9 mouse cellular contexts compared by ENCODE assay signal in the genomic region with DNA sequence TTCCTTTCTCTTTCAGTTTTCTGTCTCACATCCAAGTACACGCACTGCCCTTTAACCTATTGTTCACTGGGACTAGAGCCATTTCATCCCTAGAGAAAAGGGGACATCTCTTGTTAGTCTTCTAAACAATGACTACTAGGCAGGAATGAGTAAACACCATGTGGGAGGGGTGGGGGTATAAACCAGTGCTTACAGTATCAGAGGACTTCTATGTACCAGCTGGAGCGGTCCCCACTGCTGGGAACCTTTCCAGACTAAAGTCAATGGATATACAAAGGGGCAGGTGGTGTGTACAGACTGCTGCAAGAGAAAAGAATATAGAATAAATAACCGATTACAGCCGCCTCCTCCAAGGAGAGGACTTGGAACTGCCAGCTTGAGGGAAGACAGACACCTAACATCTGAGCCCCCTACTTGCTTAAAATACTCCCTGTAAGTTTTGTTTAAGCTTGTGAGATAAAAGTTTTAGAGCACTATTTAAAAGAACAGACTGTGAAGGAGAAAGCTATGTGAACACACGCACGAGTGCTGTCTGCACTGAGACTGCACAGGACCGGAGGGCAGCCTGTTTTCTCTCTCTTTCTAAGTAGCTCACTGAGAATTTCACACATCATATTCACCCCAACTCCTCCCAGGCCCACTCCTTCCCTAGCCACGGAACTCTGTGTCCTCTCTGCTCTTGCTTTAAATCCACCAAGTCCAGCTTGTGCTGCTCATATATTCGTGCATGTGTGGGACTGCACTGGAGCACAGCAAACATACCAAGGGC. TPM values are rescaled to one million over a fixed set of nuclear protein-coding genes. Genes with fewer than 3 reads are reported as not detected.
DNase-seq lines count a peak whose midpoint lies in the region; ATAC-seq lines count a peak whose summit lies in the region.
"Had no signal": no experiment of that assay in that cellular context is flagged by ENCODE, and none has a peak within 500 bp of the region (broad histone marks: within the 10 kb centered on the region; RNA-seq: fewer than 3 reads in every experiment).

No protein-coding gene starts in this region.

- peaks cover 5% of the 10 kb centered on the region; the same call in 1 of the 2 replicates for H3K4me1 ChIP-seq in heart, embryonic 11.5 days (ENCODE audit: control insufficient read depth, insufficient read depth, low read length)
- H3K4me1 ChIP-seq in midbrain, embryonic 11.5 days (ENCODE audit: control insufficient read depth, insufficient read depth, low read length): peaks cover 12% of the 10 kb centered on the region
- H3K4me1 ChIP-seq in midbrain, embryonic 10.5 days: peaks cover 25% of the 10 kb centered on the region
- H3K4me1 ChIP-seq in lung, embryonic 16.5 days (replicated peaks; ENCODE audit: control insufficient read depth, insufficient read depth, low read length): peaks cover 20% of the 10 kb centered on the region

- peak; percentile 96 for DNase-seq in heart, adult 11 months
- no peak for DNase-seq in midbrain, embryonic 11.5 days (ENCODE audit: low spot score, missing footprints)
- DNase-seq in midbrain, embryonic 10.5 days (ENCODE audit: low spot score): no peak
- DNase-seq in urinary bladder, adult 18-20 months (ENCODE audit: low spot score in 2 of 2): no peak
- DNase-seq in c-Kit-positive CD71-positive TER-119-positive erythroid progenitor cells, embryonic 14.5 days (ENCODE audit: low spot score): no peak
- no peak for DNase-seq in adrenal gland, adult 8-10 months

- H3K9me3 ChIP-seq in heart, embryonic 11.5 days (replicated peaks; ENCODE audit: control insufficient read depth, low read length): no peaks in the 10 kb centered on the region
- H3K9me3 ChIP-seq in midbrain, embryonic 11.5 days (ENCODE audit: control insufficient read depth, low read length): no peaks in the 10 kb centered on the region
- no peaks in the 10 kb centered on the region for H3K9me3 ChIP-seq in midbrain, embryonic 10.5 days (replicated peaks)
- H3K9me3 ChIP-seq in lung, embryonic 16.5 days (ENCODE audit: control insufficient read depth, low read length): no peaks in the 10 kb centered on the region
- H3K9me3 ChIP-seq: limb, embryonic 13.5 days had no signal

- H3K36me3 ChIP-seq in heart, embryonic 11.5 days (ENCODE audit: control insufficient read depth, insufficient read depth, low read length): no peaks in the 10 kb centered on the region
- H3K36me3 ChIP-seq in midbrain, embryonic 11.5 days (ENCODE audit: control insufficient read depth, insufficient read depth, low read length): no peaks in the 10 kb centered on the region
- no peaks in the 10 kb centered on the region for H3K36me3 ChIP-seq in midbrain, embryonic 10.5 days
- H3K36me3 ChIP-seq in lung, embryonic 16.5 days (ENCODE audit: control insufficient read depth, insufficient read depth, low read length): no peaks in the 10 kb centered on the region
- H3K36me3 ChIP-seq: limb, embryonic 13.5 days had no signal

- no peak overlapping the region for H3K27ac ChIP-seq in heart, embryonic 11.5 days (ENCODE audit: low read depth, low read length)
- H3K27ac ChIP-seq in midbrain, embryonic 11.5 days (ENCODE audit: low read depth, low read length): peak overlapping the region; percentile 36; the same call in 1 of the 2 replicates
- H3K27ac ChIP-seq in midbrain, embryonic 10.5 days (replicated peaks): no peak overlapping the region
- H3K27ac ChIP-seq in lung, embryonic 16.5 days (ENCODE audit: low read length): peak overlapping the region; percentile 76
- H3K27ac ChIP-seq: limb, embryonic 13.5 days had no signal

- whole genome bisulfite sequencing in heart, embryonic 11.5 days (ENCODE audit: insufficient replicate concordance): 57% methylated on average over 9 of the region's 9 CpGs
- WGBS in midbrain, embryonic 11.5 days: 78% methylated on average over 9 of the region's 9 CpGs
- whole genome bisulfite sequencing in midbrain, embryonic 10.5 days: 87% methylated on average over 9 of the region's 9 CpGs
- 43% methylated on average over 9 of the region's 9 CpGs for WGBS in lung, embryonic 16.5 days

- H3K4me2 ChIP-seq in heart, embryonic 11.5 days: no peak overlapping the region
- H3K4me2 ChIP-seq in midbrain, embryonic 11.5 days: no peak overlapping the region
- H3K4me2 ChIP-seq in lung, embryonic 16.5 days (ENCODE audit: low read depth, low read length): no peak overlapping the region
- H3K4me2 ChIP-seq: limb, embryonic 13.5 days had no signal

- H3K4me3 ChIP-seq in heart, embryonic 11.5 days (ENCODE audit: low read depth, low read length): no peak overlapping the region
- H3K4me3 ChIP-seq in midbrain, embryonic 11.5 days (ENCODE audit: low read depth, low read length): no peak overlapping the region
- H3K4me3 ChIP-seq in midbrain, embryonic 10.5 days: no peak overlapping the region
- H3K4me3 ChIP-seq in lung, embryonic 16.5 days (ENCODE audit: low read length): no peak overlapping the region
- H3K4me3 ChIP-seq: limb, embryonic 13.5 days had no signal

- no peak overlapping the region for H3K9ac ChIP-seq in heart, embryonic 11.5 days (ENCODE audit: low read depth, low read length)
- H3K9ac ChIP-seq in midbrain, embryonic 11.5 days (ENCODE audit: low read length): no peak overlapping the region
- no peak overlapping the region for H3K9ac ChIP-seq in lung, embryonic 16.5 days (ENCODE audit: low read length)
- H3K9ac ChIP-seq: limb, embryonic 13.5 days had no signal

- no peaks in the 10 kb centered on the region for H3K27me3 ChIP-seq in heart, embryonic 11.5 days (ENCODE audit: control insufficient read depth, insufficient read depth, low read length)
- H3K27me3 ChIP-seq in midbrain, embryonic 11.5 days (ENCODE audit: control insufficient read depth, insufficient read depth, low read length): no peaks in the 10 kb centered on the region
- H3K27me3 ChIP-seq in midbrain, embryonic 10.5 days (ENCODE audit: low read depth, poor library complexity, severe bottlenecking): peaks cover 10% of the 10 kb centered on the region
- no peaks in the 10 kb centered on the region for H3K27me3 ChIP-seq in lung, embryonic 16.5 days (ENCODE audit: control insufficient read depth, insufficient read depth, low read depth, low read length)
- H3K27me3 ChIP-seq: limb, embryonic 13.5 days had no signal

- no peak for ATAC-seq in heart, embryonic 11.5 days (replicated peaks; ENCODE audit: insufficient number of reproducible peaks, low FRiP score, low TSS enrichment)
- ATAC-seq in midbrain, embryonic 11.5 days (ENCODE audit: low FRiP score): 0 out of 2 replicates have a peak, but pooled peaks have one; percentile 34
- peak; percentile 76 for ATAC-seq in lung, embryonic 16.5 days (ENCODE audit: low read depth)

RNA-seq across cellular contexts. Expression of a gene that starts 5.4 kb away (rescaled TPM):
- polyA plus RNA-seq in heart, embryonic 11.5 days (2014; fragmentation: Nextera tagmentation; extraction: Ambion mirVana): 6.5 and 6.6 TPM in 2 replicates
- polyA plus RNA-seq in midbrain, embryonic 11.5 days (2014; fragmentation: Nextera tagmentation; extraction: Ambion mirVana): 13.5 and 13.8 TPM in 2 replicates
- polyA plus RNA-seq in midbrain, embryonic 10.5 days (2016; fragmentation: Nextera tagmentation; extraction: Ambion mirVana): 6.9 and 11.4 TPM in 2 replicates
- polyA plus RNA-seq in lung, embryonic 16.5 days (2015; fragmentation: Nextera tagmentation; extraction: Ambion mirVana): 5.2 and 5.3 TPM in 2 replicates
- total RNA-seq in adrenal gland, adult 8-10 months (2022): 10 to 100 TPM in 1 of 4 experiments, 1 to 10 TPM in 3; 4.2 to 12.7 (median 8.0) TPM

Comparison
In these comparisons a context has a peak if more than half of its experiments do, and no peak if none do; other contexts are left out.
1. H3K27ac ChIP-seq: peak in midbrain, embryonic 11.5 days (single experiment) and lung, embryonic 16.5 days (single experiment); none in heart, embryonic 11.5 days (single experiment) and midbrain, embryonic 10.5 days (single experiment).